Mouse (Mus musculus): ENCODE data around the gene Dmac2. TPM values are rescaled to one million over a fixed set of nuclear protein-coding genes. Genes with fewer than 3 reads are reported as not detected.

Dmac2 gene
- 51.2 and 60.0 TPM in 2 replicates for polyA plus RNA-seq (2012; rRNA removed)

DNA sequence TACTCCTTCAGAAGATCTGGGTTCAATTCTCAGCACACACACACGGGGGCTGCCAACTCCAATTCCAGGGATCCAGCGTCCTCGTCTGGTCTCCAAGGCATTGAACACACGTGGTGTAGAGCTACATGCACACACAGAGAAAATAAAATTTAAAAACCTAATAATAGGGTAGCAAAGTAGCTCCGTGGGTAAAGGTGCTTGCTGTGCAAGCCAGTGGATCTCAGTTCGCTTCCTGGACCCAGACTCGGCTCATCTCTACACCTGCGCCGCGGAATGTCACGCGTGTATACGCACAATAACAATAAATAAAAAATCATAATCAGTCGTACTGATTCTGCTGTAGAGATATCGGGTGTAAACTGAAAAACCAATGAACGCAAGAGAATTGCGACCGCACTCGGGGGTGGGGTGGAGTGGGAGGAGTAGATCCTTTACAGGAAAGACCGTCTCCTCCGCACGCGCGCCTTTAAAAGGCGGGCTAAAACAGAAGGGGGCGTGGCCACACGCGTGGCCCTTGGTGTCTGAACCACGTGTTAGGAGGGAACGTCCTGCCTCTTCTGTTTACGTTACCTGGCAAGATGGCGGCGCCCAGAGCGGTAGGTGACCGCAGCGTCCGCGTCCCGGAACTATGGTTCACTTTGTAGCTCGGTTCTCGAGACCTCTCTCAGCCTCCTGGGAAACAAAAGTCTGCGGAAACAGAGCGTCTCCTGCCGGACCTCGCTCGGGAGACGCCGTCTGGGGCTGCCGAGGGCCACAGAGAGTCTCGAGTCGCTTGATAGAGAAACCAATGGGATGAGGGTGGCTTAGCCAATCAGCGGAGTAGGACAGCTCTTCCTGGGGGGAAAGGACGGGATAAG is at the start of gene Dmac2:
Dmac2 (plus strand) TSS at position 550 of the 857 bp plus-strand sequence.

DNA sequence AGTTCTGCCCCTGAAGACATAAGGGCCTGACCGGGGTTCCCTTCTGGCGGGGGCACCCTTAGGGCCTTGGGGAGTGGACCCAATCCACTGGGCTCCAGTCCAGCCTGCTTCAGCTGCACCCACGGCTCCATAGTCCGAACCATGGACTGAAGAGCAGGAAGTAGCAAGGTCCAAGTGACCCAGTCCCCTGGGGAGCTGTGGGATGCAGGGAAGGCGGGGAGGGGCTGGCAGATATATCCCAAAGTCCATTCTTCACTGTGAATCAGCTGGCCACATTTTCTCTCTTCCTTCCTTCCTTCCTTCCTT is 3.6 kb upstream of the Dmac2 start, which contains the start of gene Erich4:
Erich4 (minus strand) TSS at position 187 of the 306 bp plus-strand sequence.

DNA sequence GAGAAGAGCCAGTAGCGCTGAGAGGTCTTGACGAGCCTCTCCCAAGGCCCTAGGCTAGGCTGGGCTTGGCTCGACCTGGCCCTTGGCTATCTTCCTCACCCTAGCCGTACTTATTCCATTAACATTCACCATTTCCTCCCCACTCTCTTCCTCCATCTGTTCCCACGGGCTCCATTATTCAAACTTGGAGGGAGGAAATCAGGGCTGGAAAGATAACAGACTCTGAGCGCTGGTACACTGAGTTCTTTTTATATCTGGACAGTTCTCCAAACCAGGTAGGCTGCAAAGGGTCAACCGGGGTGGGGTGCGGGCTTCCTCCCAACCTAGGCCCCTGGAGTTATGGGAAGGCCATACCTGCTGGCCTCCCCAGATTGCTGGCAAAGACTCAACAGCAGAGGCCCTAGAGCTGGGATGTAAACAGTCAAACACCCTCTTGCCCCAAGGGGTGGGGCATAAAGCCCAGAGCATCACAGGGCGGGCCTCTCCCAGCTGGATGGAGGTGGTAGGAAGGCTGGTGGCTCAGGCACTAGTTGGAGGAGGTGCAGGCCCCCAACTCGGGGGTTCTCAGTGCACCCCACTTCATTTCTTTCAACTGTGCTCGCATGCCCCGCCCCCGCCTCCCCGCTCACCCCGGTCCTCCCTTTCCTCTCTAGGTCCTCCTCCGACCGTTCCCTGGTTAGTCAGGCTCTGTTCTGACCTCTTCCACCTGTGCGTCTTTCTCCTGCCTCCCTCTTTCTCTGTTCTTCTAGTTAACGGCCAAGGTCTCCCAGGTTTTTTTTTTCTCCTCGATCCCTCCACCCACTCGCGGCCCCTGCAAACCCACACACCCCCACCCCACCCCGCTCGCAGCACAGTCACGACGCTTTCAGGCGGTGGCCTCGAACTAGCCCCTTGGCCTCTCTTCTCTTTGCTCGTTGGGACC is 7.6 kb downstream of the Dmac2 start, which contains the start of gene B3gnt8:
B3gnt8 (plus strand) TSS at position 146 of the 922 bp plus-strand sequence.

DNA sequence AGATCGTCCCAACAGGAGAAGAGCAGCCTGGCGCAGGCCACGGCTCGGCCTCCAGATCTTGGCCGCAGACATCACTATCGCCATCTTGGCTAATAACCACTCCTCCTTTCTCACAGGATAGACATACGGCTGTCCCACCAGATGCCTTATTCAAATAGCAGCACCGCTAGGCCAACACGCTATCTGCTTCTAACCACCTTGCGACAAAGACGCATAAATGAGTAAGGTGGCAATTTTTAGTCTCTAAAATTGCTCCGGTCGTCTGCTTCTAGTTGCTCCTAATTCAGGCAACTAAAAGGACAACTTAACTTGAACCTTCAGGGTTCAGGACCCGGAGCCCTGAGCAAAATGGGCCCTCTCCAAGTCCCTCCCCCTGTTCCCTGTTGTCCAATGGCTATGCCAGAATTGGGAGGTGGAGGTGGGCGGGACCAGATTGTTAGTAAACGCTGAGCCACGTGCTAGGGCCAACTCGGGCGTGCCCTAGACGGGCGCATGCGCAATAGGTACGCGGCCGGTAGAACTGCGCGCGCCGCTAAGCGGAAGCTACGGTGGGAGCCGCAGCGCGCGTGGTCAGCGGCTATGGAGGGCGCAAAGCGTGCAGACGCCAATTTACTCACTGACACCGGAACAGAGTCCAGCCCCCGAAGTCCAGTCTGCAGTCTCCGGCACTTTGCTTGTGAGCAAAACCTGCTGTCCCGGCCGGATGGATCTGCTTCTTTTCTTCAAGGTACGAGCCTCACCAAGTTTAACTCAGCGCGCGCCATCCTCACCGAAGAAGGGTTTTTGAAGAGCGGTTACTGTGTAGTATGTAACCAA is 39.7 kb downstream of the Dmac2 start, which contains the start of the genes Bckdha and Exosc5:
Bckdha (minus strand) TSS at position 325 of the 816 bp plus-strand sequence.
Exosc5 (plus strand) TSS at position 508 of the 816 bp plus-strand sequence.

DNA sequence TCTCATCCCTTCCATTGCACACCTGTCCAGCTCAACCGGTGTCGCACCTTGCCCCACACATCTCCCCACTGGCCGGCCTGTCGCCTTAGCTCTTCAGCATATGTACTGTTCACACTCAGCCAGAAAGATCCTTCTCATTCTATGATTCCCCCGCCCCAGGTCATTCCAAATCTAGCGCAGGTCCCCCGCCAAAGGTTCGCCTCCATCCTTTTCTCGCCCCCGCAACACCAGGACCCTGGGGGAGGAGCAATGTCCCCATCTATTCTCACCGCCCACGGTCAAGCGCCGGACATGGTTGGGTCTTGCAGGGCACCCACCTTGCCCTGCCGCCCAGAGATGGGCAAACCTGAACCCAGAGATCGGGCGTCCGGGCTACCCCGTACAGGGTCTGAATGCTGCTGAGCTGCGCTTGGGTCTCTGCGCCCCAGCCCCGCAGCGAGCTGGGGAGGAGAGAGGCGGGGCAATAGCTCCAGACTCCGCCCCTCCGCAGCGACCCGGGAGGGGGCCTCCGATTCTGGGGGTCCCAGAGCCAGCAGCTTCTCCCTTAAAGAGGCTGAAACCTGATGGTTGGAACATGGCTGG is 55.6 kb downstream of the Dmac2 start, which contains the start of gene Tmem91:
Tmem91 (minus strand) TSS at position 448 of the 582 bp plus-strand sequence.

Other genes with a start within 250 kb of the Dmac2 start
- gene Cnfn, start 249.7 kb upstream of the Dmac2 start, polyA plus RNA-seq (2012; rRNA removed): 3.7 TPM in 1 of 2 replicates, not detected in the other
- 105 and 109 TPM in 2 replicates for gene Lipe, start 220.7 kb upstream of the Dmac2 start, polyA plus RNA-seq (2012; rRNA removed)
- gene Cxcl17, start 206.5 kb upstream of the Dmac2 start, polyA plus RNA-seq (2012; rRNA removed): 7.7 and 9.4 TPM in 2 replicates
- 7.2 and 8.8 TPM in 2 replicates for gene Ceacam1, start 141.8 kb upstream of the Dmac2 start, polyA plus RNA-seq (2012; rRNA removed)
- gene Ceacam2, start 79.6 kb upstream of the Dmac2 start, polyA plus RNA-seq (2012; rRNA removed): 0.03 TPM in 1 of 2 replicates, not detected in the other
- not detected in 2 replicates for gene Erich4, start 3.5 kb upstream of the Dmac2 start, polyA plus RNA-seq (2012; rRNA removed)
- 25.7 and 33.2 TPM in 2 replicates for gene B3gnt8, start 7.2 kb downstream of the Dmac2 start, polyA plus RNA-seq (2012; rRNA removed)
- gene Bckdha, start 39.6 kb downstream of the Dmac2 start, polyA plus RNA-seq (2012; rRNA removed): 255 and 263 TPM in 2 replicates
- gene Exosc5, start 39.8 kb downstream of the Dmac2 start, polyA plus RNA-seq (2012; rRNA removed): 97.4 and 109 TPM in 2 replicates
- 0.86 and 1.2 TPM in 2 replicates for gene Tmem91, start 55.8 kb downstream of the Dmac2 start, polyA plus RNA-seq (2012; rRNA removed)
- 99.9 and 100 TPM in 2 replicates for gene B9d2, start 61.4 kb downstream of the Dmac2 start, polyA plus RNA-seq (2012; rRNA removed)
- gene Tgfb1, start 67.6 kb downstream of the Dmac2 start, polyA plus RNA-seq (2012; rRNA removed): 48.5 and 56.7 TPM in 2 replicates
- 117 and 135 TPM in 2 replicates for gene Ccdc97, start 99.7 kb downstream of the Dmac2 start, polyA plus RNA-seq (2012; rRNA removed)
- 58.3 and 68.0 TPM in 2 replicates for gene Hnrnpul1, start 135.3 kb downstream of the Dmac2 start, polyA plus RNA-seq (2012; rRNA removed)
- 164 TPM in 2 replicates for gene Axl, start 169.3 kb downstream of the Dmac2 start, polyA plus RNA-seq (2012; rRNA removed)
- 62.2 and 102 TPM in 2 replicates for gene Cyp2s1, start 197.5 kb downstream of the Dmac2 start, polyA plus RNA-seq (2012; rRNA removed)